In genomic region chr13:67857317-67857716, GRCm38 (mm10) we compare ENCODE assay signal across 36 mouse cellular contexts. TPM values are rescaled to one million over a fixed set of nuclear protein-coding genes. Genes with fewer than 3 reads are reported as not detected.
"Had no signal": no experiment of that assay in that cellular context is flagged by ENCODE, and none has a peak within 500 bp of the region (broad histone marks: within the 10 kb centered on the region; RNA-seq: fewer than 3 reads in every experiment).

No protein-coding gene starts in this region.

- H3K4me1 ChIP-seq: embryonic facial prominence, embryonic 10.5 days; embryonic facial prominence, embryonic 12.5 days; embryonic facial prominence, embryonic 13.5 days; embryonic facial prominence, embryonic 15.5 days; forebrain, embryonic 10.5 days; forebrain, embryonic 12.5 days; forebrain, embryonic 13.5 days; forebrain, embryonic 15.5 days; heart, embryonic 10.5 days had no signal

- H3K27ac ChIP-seq: embryonic facial prominence, embryonic 10.5 days; embryonic facial prominence, embryonic 12.5 days; embryonic facial prominence, embryonic 13.5 days; embryonic facial prominence, embryonic 15.5 days; forebrain, embryonic 10.5 days; forebrain, embryonic 12.5 days; forebrain, embryonic 13.5 days; forebrain, embryonic 15.5 days; gastrocnemius, adult 2 months; heart, adult 2 months; heart, embryonic 10.5 days had no signal

- H3K27me3 ChIP-seq: embryonic facial prominence, embryonic 12.5 days; embryonic facial prominence, embryonic 13.5 days; embryonic facial prominence, embryonic 15.5 days; forebrain, embryonic 12.5 days; forebrain, embryonic 13.5 days; forebrain, embryonic 15.5 days had no signal

- H3K9me3 ChIP-seq: embryonic facial prominence, embryonic 10.5 days; embryonic facial prominence, embryonic 12.5 days; embryonic facial prominence, embryonic 13.5 days; embryonic facial prominence, embryonic 15.5 days; forebrain, embryonic 10.5 days; forebrain, embryonic 12.5 days; forebrain, embryonic 13.5 days; forebrain, embryonic 15.5 days; heart, embryonic 10.5 days had no signal

- H3K9ac ChIP-seq: embryonic facial prominence, embryonic 12.5 days; embryonic facial prominence, embryonic 13.5 days; embryonic facial prominence, embryonic 15.5 days; forebrain, embryonic 12.5 days; forebrain, embryonic 13.5 days; forebrain, embryonic 15.5 days; forebrain, postnatal 0 days had no signal

- H3K4me3 ChIP-seq: embryonic facial prominence, embryonic 10.5 days; embryonic facial prominence, embryonic 12.5 days; embryonic facial prominence, embryonic 13.5 days; embryonic facial prominence, embryonic 15.5 days; erythroblast, embryonic 14.5 days; forebrain, embryonic 10.5 days; forebrain, embryonic 12.5 days; forebrain, embryonic 13.5 days; forebrain, embryonic 15.5 days; gastrocnemius, adult 2 months; heart, adult 2 months; heart, embryonic 10.5 days had no signal

- H3K36me3 ChIP-seq: embryonic facial prominence, embryonic 10.5 days; embryonic facial prominence, embryonic 12.5 days; embryonic facial prominence, embryonic 13.5 days; embryonic facial prominence, embryonic 15.5 days; forebrain, embryonic 10.5 days; forebrain, embryonic 12.5 days; forebrain, embryonic 15.5 days; heart, embryonic 10.5 days had no signal

- DNase-seq: cerebellum, postnatal 10 days; cerebellum, postnatal 25 days; cerebellum, postnatal 36 days; embryo, embryonic 11 days; forebrain, postnatal 0 days; gastrocnemius, adult 2 months; gastrocnemius, postnatal 10 days; gastrocnemius, postnatal 14 days; gastrocnemius, postnatal 25 days; gastrocnemius, postnatal 36 days; heart, adult 11 months; heart, adult 18-20 months; heart, adult 2 months had no signal

RNA-seq across cellular contexts. Expression of gene BC048507, which starts 5.8 kb away (rescaled TPM):
- total RNA-seq: common myeloid progenitor, adult 5-6 weeks; forebrain, postnatal 0 days; gastrocnemius, adult 18-20 months; gastrocnemius, adult 2 months; gastrocnemius, adult 8-10 months; gastrocnemius, postnatal 10 days; gastrocnemius, postnatal 14 days; gastrocnemius, postnatal 25 days; gastrocnemius, postnatal 36 days; gastrocnemius, postnatal 4 days; granulocyte monocyte progenitor cell, adult 5-6 weeks; heart, adult 18-20 months; heart, adult 2 months had no signal
- polyA plus RNA-seq: embryonic facial prominence, embryonic 10.5 days; embryonic facial prominence, embryonic 11.5 days; embryonic facial prominence, embryonic 12.5 days; embryonic facial prominence, embryonic 13.5 days; embryonic facial prominence, embryonic 14.5 days; embryonic facial prominence, embryonic 15.5 days; erythroblast, embryonic 14.5 days; forebrain, embryonic 10.5 days; forebrain, embryonic 11.5 days; forebrain, embryonic 12.5 days; forebrain, embryonic 13.5 days; forebrain, embryonic 14.5 days; forebrain, embryonic 15.5 days; forebrain, embryonic 16.5 days; forebrain, postnatal 0 days; frontal cortex, adult 2 months; gonadal fat pad, adult 2 months; heart, adult 2 months; heart, embryonic 10.5 days; heart, embryonic 11.5 days had no signal

RNA-seq across cellular contexts. Expression of gene Gm10037, which starts 26.4 kb away (rescaled TPM):
- total RNA-seq: common myeloid progenitor, adult 5-6 weeks; gastrocnemius, postnatal 10 days; granulocyte monocyte progenitor cell, adult 5-6 weeks had no signal
- polyA plus RNA-seq: erythroblast, embryonic 14.5 days; heart, adult 2 months had no signal

RNA-seq across cellular contexts. Expression of gene Zfp273, which starts 43.8 kb away (rescaled TPM):
- polyA plus RNA-seq: erythroblast, embryonic 14.5 days had no signal
